Mouse (Mus musculus) leukemia stem cell, adult 10-12 weeks (primary cell): ENCODE results near the gene Ttc23. TPM values are rescaled to one million over a fixed set of nuclear protein-coding genes. Genes with fewer than 3 reads are reported as not detected.

Source experiments
- polyA plus RNA-seq: library from polyadenylated mRNA; stranded (reverse); fragments of >175 nt; gene quantifications from 2 replicates; pipeline ENCODE4 v1.2.3, GENCODE M21; 2012; ENCODE audit warnings: low replicate concordance

Ttc23 gene
- polyA plus RNA-seq, result 0.09 and 0.23 TPM in 2 replicates

GRCm38 (mm10) chr7:67647277-67647676 is at the start of gene Ttc23:
Gene Ttc23, plus strand, starts transcription at chr7:67647410.

GRCm38 (mm10) chr7:67644833-67645680 is 2.2 kb upstream of the Ttc23 start, which contains the start of gene Lrrc28:
Gene Lrrc28, minus strand, starts transcription at chr7:67645268.

GRCm38 (mm10) chr7:67759629-67759995 is 112.4 kb downstream of the Ttc23 start, which contains the start of gene Synm:
Gene Synm, minus strand, starts transcription at chr7:67759742.

Other genes starting within 250 kb of the Ttc23 start
- 6.2 and 10.8 TPM in 2 replicates for gene Lrrc28, start 2.1 kb upstream of the Ttc23 start, polyA plus RNA-seq
- gene Synm, start 112.3 kb downstream of the Ttc23 start, polyA plus RNA-seq, result 0.10 and 0.11 TPM in 2 replicates